Mouse (Mus musculus): ENCODE data around the gene Kctd14.

The Kctd14 gene

DNA sequence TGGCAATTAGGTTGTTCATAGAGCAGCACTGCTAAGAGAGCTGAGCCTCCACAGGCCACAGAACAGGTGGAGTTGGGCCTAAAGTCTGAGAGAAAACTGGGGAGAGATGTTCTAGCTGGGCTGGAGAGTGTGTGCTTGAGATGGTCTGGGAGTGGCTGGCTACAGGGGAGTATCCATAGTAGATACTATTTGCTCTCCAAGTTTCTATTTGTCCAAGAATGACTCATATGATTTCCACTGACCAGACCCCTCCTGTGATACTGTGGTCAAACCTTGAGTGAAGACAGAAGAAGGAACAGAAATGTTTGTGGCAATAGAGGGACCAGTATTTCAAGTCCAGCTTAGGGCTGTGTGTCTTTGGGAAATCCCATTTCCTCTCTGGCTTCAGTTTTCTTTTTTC lies 12.1 kb upstream of the Kctd14 start:
- DNase-seq (ENCODE audit: low spot score) = no peak

DNA sequence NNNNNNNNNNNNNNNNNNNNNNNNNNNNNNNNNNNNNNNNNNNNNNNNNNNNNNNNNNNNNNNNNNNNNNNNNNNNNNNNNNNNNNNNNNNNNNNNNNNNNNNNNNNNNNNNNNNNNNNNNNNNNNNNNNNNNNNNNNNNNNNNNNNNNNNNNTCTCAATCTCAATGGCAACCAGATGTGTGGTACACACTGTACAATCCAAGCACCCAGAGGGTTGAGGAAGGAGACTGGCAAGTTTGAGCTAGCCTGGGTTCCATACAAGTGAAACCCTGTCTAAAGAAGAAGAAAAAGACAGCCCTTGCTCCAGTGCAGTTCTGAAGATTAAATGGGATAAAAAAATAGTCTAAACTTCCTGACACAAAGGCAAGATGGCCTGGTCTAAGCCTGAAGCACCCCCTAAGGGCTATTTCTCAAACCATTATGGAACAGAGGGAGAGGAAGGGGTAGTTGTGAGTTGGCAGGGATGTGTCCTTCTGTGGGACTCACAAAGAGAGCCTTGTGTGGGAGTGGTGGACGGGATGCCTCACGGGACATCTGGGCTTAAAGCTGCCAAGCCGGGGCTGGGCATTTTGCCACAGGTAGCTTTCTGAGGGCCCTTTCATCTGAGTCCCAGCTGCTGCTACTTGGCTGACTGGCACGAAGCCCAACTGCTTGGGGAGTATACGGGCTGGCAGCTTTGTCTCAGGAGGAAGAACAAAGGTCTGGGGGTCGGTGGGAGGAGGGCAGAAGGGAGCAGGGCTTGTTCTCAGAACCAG lies 4.8 kb upstream of the Kctd14 start:
- no peak for DNase-seq (ENCODE audit: low spot score)

DNA sequence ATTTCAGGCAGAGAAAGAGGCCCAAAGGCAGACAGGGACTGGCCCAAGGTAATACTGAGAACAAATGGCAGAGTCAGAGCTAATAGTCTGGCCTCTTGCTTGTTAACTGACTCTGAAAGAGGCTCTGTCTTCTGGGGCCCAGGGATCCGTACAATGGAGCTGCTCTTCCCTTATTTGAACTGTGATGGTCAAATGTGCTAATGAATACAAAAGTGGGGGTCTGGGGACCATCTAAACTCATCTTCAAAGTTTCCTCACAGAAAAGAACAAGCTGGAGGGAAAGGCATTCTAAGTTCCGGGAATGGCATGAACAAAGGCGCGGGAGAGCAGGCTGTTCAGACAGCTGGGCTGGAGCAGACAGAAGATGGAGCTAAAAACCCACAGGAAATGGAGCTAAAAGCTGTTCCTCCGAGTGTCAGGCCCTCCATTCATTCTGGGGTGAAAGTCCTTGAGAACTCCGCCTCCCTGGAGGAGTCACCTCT lies 4.0 kb upstream of the Kctd14 start:
- no peak for DNase-seq (ENCODE audit: low spot score)

DNA sequence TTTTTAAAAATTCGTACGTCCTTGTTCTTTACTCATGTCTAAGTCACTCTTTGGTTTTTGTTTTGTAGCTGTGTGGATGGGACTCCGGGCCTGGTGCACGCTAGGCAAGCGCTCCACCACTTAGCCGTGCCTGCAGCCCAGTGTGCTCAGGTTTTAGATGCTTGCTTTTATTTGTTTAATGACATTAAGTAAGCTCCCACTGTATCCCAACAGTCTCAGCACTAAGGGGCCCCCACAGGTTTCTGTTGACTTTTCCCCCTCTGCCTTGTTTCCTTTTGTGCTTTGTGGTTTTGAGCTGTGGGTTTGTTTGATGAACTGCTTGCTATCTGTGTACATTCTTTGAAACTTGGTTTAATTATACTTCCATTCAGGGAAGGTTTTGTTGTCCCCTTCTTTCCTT lies 1.1 kb downstream of the Kctd14 start:
- no peak for DNase-seq (ENCODE audit: low spot score)

DNA sequence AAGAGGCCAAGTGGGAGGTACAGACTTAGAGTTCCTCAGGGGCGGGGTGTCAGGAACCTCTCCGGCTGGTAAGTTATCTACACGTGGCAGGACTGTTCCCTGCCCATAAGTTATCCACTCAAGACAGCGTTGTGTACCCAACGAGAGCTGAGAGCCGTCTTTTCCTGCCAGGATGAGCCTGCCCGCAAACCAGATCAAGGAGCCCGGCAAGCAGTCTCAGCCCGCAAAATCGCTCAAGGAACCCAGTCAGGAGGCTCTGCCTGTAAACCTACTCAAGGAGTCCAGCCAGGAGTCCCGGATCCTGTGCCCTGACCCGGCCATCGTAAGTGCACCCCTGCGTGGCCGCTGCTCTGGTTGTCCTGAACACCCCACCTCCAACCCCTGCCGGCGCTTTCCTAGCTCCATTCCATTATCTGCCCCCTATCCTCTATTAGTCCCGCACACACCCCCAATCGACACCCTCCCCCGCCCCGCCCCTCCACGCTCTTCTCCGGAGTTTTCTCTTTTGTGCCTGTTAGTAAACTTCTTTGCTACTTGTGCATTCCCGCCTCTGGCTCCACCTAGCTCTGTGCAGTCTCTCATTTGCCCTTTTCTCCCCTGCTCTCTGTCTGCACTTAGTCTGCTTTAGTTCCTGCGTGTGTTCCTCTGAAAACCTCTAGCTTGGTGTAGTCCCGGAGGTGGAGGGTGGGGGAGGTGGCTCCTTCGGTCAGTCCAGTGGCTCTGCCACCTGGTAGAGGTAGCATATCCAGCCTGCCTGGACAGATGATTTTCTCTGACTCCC lies 2.2 kb downstream of the Kctd14 start:
- DNase-seq (ENCODE audit: low spot score) = peak; percentile 25

DNA sequence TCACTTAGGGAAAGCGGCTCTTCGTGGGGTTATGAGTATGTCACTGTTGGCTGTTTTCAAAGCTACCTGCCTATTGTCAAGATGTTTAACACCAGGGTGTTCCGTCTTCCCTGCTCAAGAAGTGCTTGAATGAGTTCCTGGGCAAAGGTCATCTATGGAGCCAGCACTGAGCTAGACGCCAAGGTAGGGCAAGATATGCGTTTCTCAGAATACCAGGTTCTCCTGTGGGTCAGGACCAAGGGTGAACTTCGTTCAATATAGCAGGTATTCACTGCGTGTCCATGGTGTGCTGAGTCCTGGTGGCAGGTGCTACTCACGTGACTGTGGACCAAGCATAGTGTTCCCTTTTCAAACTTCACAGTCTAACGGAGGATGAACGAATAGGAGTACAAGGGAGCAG lies 3.7 kb downstream of the Kctd14 start:
- DNase-seq (ENCODE audit: low spot score) = no peak

DNA sequence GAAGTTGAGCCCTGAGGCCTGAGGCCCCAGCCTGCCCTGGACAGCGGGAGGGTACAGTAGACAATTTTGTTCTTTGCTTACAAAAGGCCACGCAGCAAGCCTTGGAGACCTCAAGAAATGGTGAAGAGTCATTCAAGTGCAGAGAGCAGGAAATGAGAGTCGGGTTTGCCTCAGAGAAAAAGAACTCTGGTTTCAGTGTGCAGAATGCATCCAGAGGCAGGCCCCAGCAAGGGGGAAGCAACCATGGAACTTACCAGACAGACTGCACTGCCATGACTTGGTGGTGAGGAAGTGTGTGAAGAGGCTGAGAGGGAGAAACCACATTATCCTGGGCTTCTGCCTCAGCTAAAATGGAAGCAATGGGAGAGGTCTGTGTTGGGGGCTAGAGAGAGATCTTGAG lies 4.5 kb downstream of the Kctd14 start:
- DNase-seq (ENCODE audit: low spot score) = no peak

DNA sequence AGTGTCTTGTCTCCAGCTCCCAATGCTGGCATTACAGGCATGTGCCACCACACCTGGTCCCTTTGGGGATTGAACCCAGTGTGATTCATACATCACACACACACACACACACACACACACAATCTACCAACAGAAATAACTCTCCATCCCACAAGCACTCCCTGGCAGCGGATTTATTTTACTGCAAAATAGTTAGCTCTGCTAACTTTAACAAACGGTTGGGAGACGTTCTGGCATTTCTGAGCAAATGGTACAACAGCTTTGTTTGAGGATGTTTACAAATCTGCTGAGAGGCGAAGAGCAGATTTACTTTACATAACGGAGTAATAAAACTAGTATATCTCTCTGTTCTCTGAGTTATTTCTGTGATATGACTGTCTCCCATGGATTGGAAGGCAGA lies 21.9 kb downstream of the Kctd14 start:
- no peak for DNase-seq (ENCODE audit: low spot score)

DNA sequence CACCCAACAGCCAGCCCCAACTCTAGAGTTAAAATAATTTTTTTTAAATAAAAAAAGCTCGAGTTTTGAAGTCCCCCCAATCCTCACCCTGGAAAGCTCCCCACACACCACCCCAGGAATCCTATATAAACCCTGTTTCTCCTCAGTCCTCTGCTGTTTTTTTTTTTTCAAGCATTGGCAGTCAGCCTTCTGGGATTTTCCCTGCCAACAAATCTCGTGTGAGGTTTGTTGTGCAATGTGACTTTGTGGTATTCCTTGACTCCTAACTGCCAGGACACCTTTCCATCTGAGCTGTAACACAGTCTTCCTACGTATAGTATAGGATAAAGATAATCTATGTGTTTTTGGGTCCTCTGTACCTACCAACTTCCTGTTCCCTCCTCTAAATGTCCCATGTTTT lies 28.2 kb downstream of the Kctd14 start:
- DNase-seq (ENCODE audit: low spot score) = no peak

DNA sequence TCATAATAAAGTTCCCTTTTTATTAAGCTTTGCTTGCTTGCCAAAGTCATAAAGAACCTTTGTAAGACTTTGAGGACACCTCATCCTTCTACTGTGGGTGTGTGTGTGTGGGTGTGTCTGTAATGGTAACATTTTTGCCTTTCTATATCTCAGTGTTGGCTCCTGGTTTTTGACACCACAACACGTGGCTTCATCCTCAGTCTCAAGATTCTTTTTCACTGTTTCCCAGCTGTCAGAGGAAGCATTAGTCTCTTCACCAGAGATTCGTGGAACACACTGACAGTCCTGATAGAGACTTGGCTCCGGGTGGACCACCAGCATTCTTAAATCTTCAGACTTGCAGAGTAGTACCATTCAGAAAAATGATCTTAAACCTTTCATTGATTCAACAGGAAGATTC lies 29.2 kb downstream of the Kctd14 start:
- no peak for DNase-seq (ENCODE audit: low spot score)

DNA sequence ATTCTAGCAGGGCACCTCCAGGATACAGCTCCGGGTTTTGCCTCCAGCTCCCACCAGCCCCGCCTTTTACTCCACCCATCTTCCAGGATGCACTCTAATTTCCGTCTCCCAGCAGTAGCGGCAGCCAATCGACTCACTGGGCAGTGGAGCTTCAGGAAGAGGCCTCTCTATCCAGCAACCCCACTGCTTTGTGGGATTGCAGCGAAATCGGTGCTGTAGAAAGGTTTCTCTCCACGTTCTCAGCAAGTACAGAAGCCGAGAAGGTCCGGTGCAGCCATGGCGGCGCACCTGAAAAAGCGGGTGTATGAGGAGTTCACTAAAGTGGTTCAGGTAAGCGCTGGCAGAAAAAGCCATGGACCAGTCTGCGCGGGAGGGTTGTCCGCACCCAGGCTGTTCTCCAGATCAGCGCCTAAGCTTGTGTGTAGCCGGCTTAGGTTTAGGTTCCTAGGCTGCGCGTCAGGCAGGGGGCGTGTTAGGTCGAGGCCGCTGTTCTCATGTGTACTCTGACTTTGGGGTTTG lies 29.8 kb downstream of the Kctd14 start, which contains the start of gene Ints4:
Gene Ints4, plus strand, starts transcription at position 136 of the 519 bp plus-strand sequence.
- DNase-seq (ENCODE audit: low spot score) = peak; percentile 96

DNA sequence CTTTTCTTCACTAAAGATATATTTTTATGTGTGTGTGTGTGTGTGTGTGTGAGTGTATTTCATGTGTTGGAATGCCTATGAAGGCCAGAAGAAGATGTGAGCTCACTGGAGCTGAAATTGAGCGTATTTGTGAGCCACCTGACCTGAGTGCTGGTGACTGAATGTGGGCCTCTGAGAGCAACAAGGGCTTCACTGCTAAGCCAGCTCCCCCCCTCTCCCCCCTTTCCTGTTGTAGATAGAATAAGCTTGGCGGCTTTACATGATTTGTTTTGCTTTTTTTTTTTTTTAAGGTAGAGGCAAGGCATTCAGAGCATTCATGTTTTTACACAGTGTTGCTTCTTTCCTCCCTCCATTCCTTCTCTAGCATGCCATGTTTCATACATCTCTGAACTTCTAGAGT lies 32.3 kb downstream of the Kctd14 start:
- DNase-seq (ENCODE audit: low spot score) = no peak

DNA sequence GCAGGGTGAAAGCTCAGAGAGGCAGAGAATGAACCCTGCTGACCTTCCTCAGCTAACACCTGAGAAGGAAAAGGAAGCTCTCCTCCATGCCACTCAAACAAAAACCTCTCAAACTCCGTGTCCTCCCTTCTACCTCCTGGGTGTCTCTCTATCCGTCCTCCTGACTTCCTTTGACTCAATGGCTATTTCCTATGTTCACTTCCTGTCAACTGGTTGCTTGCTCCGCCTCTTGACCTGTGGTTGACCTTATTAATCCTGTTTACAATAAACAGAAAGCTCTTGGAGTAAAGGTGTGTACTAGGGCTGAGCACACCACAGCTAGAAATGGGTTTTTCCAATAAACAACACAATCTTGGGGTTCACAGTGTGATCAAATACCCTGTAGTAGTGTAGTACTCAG lies 40.0 kb downstream of the Kctd14 start:
- no peak for DNase-seq (ENCODE audit: low spot score)

DNA sequence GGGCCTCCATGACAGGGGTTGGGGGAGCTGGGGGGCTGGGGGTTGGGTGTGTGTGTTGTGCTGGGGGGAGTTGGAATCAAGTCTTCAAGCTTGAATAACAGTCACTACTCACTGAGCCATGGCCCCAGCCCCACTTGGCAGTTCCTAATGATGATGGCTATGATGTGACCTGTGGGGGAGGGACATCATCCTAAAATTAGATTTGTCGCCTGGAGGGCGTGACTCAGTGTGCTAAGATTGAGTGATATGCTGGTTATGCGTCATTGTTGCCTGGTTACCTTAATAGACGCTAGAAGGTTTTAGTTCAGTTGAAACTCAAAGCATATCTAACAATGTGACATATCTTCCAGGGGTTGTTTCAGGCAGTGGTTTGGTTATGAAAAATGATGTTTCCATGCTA lies 41.3 kb downstream of the Kctd14 start:
- no peak for DNase-seq (ENCODE audit: low spot score)

DNA sequence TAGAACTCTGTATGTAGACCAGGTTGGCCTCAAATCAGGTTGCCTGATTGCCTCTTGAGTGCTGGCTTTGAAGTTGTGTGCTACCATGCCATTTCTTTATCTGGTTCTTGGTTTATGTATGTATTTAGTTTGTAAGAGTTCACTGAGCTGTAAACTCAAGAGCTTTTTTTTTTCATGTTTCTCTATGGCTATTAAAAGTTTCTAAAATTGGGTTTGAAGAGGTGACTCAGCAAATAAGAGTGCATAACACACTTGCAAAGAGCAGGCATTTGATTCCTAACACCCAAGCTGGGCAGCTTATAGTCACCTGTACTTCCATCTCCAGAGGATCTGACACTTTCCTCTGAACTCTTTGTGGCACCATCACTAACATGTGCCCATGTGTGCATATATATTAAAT lies 43.9 kb downstream of the Kctd14 start:
- no peak for DNase-seq (ENCODE audit: low spot score)

DNA sequence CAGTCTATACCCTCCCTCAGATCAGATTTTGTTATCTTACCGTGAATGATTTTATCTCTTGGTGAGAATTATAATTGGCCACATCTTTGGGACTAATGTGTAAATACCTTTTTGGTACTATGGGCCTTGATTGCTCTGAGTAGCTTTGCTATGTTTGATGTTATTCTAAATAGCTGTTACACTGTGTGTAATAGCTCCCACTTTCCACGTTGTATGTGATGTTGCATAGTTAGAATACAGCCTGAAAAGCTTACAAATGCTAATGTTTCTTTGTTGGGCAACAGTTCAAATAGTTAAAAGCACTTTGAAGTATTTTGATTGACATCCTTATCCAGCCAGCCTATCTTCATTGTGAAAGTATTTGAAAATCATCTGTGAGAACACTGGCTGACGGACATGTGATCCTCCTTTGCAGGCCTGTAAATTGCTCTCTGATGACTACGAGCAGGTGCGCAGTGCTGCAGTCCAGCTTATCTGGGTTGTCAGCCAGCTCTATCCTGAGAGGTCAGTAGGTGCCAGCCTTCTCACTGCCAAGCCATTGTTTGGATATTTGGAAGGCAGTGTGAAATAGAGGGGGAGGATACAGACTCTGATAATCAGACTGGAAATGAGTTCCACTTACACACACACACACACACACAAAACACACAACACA lies 49.6 kb downstream of the Kctd14 start:
- DNase-seq (ENCODE audit: low spot score) = no peak
